Mouse (Mus musculus) hindbrain, embryonic 10.5 days (tissue): Measurements from ENCODE around the gene Cd300lg. TPM values are rescaled to one million over a fixed set of nuclear protein-coding genes. Genes with fewer than 3 reads are reported as not detected.

Experiments used
- DNase-seq: peaks from one replicate; pipeline ENCODE4 v3.0.0-alpha.2; 2017; ENCODE audit warnings: low spot score
- H3K27ac ChIP-seq: fragments of 300-500 bp; sonication (generic); 2 replicates; pipeline ENCODE4 v1.5.1; 2016; ENCODE audit warnings: mild to moderate bottlenecking, moderate library complexity
- H3K27me3 ChIP-seq: fragments of 300-500 bp; sonication (generic); 2 replicates; pipeline ENCODE4 v1.6.1; 2016; ENCODE audit warnings: mild to moderate bottlenecking; ENCODE audit not compliant: poor library complexity, insufficient read depth, severe bottlenecking
- H3K36me3 ChIP-seq: fragments of 300-500 bp; sonication (generic); 2 replicates; pipeline ENCODE4 v1.6.1; 2016; ENCODE audit warnings: mild to moderate bottlenecking, moderate library complexity
- H3K4me1 ChIP-seq: fragments of 300-500 bp; sonication (generic); replicated peaks from 2 replicates; pipeline ENCODE4 v1.6.1; 2016; ENCODE audit warnings: mild to moderate bottlenecking
- H3K4me3 ChIP-seq: fragments of 300-500 bp; sonication (generic); 2 replicates; pipeline ENCODE4 v1.5.1; 2016; ENCODE audit warnings: mild to moderate bottlenecking, moderate library complexity
- H3K9me3 ChIP-seq: fragments of 300-500 bp; sonication (generic); 2 replicates; pipeline ENCODE4 v1.6.1; 2016; ENCODE audit warnings: mild to moderate bottlenecking, moderate library complexity
- WGBS: fragments of 180-500 bp; shearing (Covaris S2); methylation state at CpG from one replicate; pipeline ENCODE4 v1.1.7; 2016; 5-methylcytosine and 5-hydroxymethylcytosine counted together
- polyA plus RNA-seq: library from polyadenylated mRNA; unstranded; fragments of >200 nt; fragmentation: Nextera tagmentation; extraction: Ambion mirVana; gene quantifications from 2 replicates; pipeline ENCODE4 v1.2.1, GENCODE M21; 2016

The Cd300lg gene
- polyA plus RNA-seq, 1 experiment from 2014 or later: 0.35 TPM

DNA sequence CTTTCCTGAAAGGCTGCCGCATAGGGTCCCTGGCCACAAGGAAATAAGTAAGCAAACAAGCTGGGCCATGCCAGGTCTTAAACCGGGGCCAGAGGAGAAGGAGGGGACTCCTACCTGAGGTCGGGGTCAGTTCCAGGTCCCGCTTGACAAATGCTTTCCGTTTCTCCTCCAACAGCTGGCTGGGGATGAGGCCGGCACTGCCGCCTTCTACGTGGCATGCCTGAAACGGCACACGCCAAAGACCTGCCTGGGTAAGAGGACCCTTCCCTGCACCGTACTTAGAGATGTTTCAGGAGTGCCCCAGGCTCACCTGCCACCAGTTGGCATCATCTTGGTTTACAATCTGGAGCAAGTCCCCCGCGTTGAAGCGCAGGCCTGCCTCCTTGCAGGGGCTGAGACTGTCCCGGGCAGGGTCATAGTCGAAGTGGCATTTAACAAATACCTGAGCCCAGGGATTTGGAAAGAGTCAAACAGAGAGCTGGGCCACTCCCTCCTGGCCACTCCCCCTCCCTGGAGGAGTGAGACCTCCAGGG, 20.7 kb downstream of the Cd300lg start:
- Histone ChIP-seq H3K27ac (no peak overlapping the region), H3K4me3 (peak overlapping the region; percentile 58), H3K36me3 (peaks cover 22% of the 10 kb centered on the region; the same call in 1 of the 2 replicates), H3K27me3 (peaks cover 41% of the 10 kb centered on the region), H3K9me3 (no peaks in the 10 kb centered on the region), H3K4me1 (peaks cover 11% of the 10 kb centered on the region)
- 22% methylated on average over 16 of the region's 16 CpGs for WGBS
- no peak for DNase-seq

DNA sequence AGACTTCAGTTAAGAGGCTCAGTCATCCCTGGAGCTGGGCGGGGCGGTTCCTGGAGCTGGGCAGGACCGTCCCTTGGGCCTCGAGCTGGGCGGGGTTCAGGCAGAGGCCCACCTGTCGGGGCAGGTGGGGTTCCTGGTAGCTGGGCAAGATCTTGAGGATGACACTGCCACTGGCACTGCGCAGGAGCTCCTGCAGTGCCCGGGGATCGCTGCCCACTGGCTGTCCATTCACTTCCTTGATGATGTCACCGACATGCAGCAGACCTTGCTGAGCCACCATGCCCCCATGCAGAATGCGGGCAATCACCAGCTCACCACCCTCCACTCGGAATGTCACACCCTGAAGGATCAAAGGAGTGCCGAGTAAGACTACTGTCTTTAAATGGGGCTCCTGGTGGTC, 21.8 kb downstream of the Cd300lg start:
- 80% methylated on average over 13 of the region's 13 CpGs for WGBS
- DNase-seq: no peak
- Histone ChIP-seq H3K27ac (no peak overlapping the region), H3K36me3 (peaks cover 22% of the 10 kb centered on the region; the same call in 1 of the 2 replicates), H3K4me3 (no peak overlapping the region), H3K9me3 (no peaks in the 10 kb centered on the region), H3K27me3 (peaks cover 39% of the 10 kb centered on the region), H3K4me1 (peaks cover 11% of the 10 kb centered on the region)

DNA sequence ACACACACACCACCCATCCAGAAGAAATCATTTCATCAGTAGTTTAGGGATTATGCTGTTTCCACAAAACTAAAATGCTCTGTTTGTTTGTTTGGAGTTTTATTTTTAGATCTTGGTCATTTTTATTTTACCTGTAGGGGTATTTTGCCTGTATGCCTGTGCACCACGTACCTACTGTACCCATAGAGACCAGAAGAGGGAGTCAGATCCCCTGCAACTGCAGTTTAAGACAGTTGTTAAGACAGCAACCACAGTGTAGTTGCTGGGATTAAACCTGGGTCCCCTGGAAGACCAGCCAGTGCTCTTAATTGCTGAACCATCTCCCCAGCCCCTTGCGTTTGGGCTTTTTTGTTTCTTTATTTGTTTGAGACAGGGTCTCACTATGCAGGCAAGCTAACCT, 27.7 kb downstream of the Cd300lg start:
- H3K27ac ChIP-seq: no peak overlapping the region
- no peaks in the 10 kb centered on the region for H3K9me3 ChIP-seq
- 32% methylated on average over 2 of the region's 2 CpGs for WGBS
- peaks cover 29% of the 10 kb centered on the region for H3K27me3 ChIP-seq
- no peak overlapping the region for H3K4me3 ChIP-seq
- H3K4me1 ChIP-seq: peaks cover 26% of the 10 kb centered on the region
- no peaks in the 10 kb centered on the region for H3K36me3 ChIP-seq
- no peak for DNase-seq

DNA sequence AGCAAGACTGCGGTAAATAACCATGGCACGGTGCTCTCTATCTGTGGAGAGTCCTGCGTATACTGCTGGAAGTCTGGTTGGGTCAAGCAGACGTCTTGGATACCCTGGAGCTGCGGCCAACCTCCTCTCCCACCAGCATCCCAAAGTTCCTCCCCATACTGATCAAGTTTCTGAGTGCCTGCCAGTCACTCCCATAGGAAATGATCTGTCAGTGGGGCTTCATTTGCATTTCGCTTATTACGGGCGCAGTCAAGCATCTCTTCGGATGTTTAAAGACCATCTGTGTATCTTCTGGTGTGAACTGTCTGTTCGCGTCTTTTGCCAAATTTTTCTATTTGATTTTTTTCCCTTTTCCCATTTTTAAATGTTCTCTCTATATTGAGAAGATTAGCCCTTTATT, 28.3 kb downstream of the Cd300lg start:
- H3K4me3 ChIP-seq: no peak overlapping the region
- no peak for DNase-seq
- 41% methylated on average over 11 of the region's 11 CpGs for WGBS
- peaks cover 29% of the 10 kb centered on the region for H3K4me1 ChIP-seq
- H3K9me3 ChIP-seq: no peaks in the 10 kb centered on the region
- H3K27ac ChIP-seq: no peak overlapping the region
- 0 out of 2 replicates have a peak, but pooled peaks cover 5% of the 10 kb centered on the region for H3K36me3 ChIP-seq
- peaks cover 28% of the 10 kb centered on the region for H3K27me3 ChIP-seq

DNA sequence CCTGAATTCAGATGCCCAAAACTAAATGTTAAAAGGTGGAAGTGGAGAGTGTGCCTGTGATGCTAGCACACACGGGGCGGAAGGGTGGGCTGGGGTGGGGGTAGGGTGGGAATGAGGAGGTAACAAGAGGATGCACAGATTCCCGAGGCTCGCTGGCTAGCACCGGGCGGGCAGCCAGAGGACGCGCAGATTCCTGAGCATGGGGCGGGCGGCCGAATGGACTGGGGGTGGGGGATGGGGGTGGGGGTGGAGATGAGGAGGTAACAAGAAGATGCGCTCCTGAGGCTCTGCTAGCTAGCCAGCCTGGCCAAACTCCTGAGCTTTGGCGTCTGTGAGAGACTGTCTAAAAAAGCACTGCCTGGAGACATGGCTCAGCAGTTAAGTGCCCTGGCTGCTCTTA, 29.1 kb downstream of the Cd300lg start:
- H3K36me3 ChIP-seq: 0 out of 2 replicates have a peak, but pooled peaks cover 5% of the 10 kb centered on the region
- no peak overlapping the region for H3K27ac ChIP-seq
- peaks cover 29% of the 10 kb centered on the region for H3K27me3 ChIP-seq
- DNase-seq: no peak
- WGBS: 2% methylated on average over 13 of the region's 13 CpGs
- H3K4me3 ChIP-seq: peak overlapping the region; percentile 34; the same call in 1 of the 2 replicates
- H3K4me1 ChIP-seq: peaks cover 29% of the 10 kb centered on the region
- H3K9me3 ChIP-seq: no peaks in the 10 kb centered on the region

DNA sequence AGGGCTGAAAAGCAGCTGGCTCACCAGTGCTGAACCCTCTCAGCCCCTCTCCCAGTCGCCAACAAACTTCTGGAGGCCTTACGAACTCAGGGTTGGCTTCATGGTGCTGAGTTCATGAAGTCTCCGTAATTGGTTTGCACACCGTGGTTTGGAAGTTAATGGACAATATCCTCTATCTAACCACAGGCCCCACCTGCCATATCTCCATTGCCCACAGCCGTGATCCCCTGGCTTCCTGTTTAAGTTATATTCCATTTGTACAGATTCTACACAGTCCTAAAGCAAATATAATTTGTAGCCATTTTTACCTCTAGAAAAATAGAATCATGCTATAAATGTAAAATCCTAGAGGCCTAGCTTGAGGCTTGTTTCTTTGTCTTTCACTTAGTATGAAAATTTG, 31.4 kb downstream of the Cd300lg start:
- WGBS: 83% methylated on average over 5 of the region's 5 CpGs
- Histone ChIP-seq H3K36me3 (peaks cover 17% of the 10 kb centered on the region; the same call in 1 of the 2 replicates), H3K27me3 (peaks cover 29% of the 10 kb centered on the region), H3K27ac (no peak overlapping the region), H3K9me3 (no peaks in the 10 kb centered on the region), H3K4me1 (peaks cover 29% of the 10 kb centered on the region), H3K4me3 (no peak overlapping the region)
- no peak for DNase-seq

DNA sequence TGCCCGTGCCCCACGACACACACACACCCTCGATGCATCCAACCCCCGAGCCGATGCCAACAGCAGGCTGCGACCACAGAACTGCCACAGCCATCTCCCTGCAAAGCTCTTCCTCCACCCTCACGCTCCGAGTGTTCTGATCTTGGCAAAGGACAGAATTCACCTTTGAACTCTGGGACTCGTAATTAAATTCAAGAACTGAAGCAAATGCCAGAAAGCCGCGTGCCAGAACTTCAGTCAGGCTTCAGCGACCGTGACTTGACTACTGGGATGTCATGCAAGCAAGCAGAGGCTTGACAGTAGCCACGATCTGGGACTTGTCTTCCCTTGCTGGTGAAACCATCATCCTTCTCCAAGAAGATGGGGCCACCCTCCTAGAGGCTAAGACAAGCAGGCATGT, 32.4 kb downstream of the Cd300lg start:
- Histone ChIP-seq H3K9me3 (no peaks in the 10 kb centered on the region), H3K4me1 (peaks cover 29% of the 10 kb centered on the region), H3K27ac (no peak overlapping the region), H3K36me3 (peaks cover 24% of the 10 kb centered on the region; the same call in 1 of the 2 replicates), H3K27me3 (peaks cover 23% of the 10 kb centered on the region; the same call in 1 of the 2 replicates), H3K4me3 (no peak overlapping the region)
- 70% methylated on average over 14 of the region's 14 CpGs for WGBS
- DNase-seq: no peak

DNA sequence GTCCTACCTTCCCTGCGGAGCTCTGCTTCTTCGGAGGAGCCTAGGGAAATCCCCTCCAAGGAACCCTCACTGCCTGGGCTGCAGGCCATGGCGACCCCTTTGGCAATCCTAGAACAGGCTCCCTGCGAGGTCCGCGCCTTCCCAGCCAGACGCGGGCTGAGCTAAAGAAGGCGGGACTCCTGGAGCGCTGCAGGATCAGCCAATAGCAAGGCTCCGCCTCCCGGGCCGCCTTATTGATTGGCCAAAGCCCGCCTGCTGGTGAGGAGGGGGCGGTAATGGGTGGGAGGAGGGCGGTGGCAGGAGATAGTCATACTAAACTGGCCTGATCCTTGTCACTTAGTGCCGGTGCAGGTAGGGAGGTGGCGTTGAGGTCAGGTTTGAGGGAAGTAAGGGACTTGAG, 41.0 kb downstream of the Cd300lg start:
- DNase-seq: peak; percentile 88
- Histone ChIP-seq H3K27ac (peak overlapping the region; percentile 72), H3K4me3 (peak overlapping the region; percentile 51), H3K27me3 (peaks cover 28% of the 10 kb centered on the region), H3K4me1 (peaks cover 52% of the 10 kb centered on the region), H3K36me3 (peaks cover 35% of the 10 kb centered on the region), H3K9me3 (no peaks in the 10 kb centered on the region; the same call in 1 of the 2 replicates)
- under 1% methylated on average over 18 of the region's 18 CpGs for WGBS

DNA sequence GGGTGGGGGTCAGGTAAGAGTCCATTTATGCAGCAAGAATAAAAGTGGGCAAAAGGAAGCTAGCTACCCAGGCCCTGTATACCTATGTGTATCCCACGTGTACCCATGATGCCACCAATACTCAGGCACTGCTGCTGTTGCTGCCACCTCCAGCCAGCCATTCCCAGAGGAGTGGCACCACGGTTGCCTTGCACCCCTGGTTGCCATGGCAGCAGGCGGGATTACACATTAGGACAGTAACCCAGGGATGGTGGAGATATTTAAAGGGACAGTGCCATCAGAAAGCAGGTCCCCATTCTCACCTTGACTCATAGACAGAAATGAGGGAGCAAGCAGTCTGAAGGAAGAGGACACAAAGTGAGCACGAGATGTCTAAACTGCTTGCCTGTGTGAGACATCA, 41.9 kb downstream of the Cd300lg start:
- Histone ChIP-seq H3K4me1 (peaks cover 59% of the 10 kb centered on the region), H3K27me3 (peaks cover 28% of the 10 kb centered on the region), H3K9me3 (no peaks in the 10 kb centered on the region; the same call in 1 of the 2 replicates), H3K27ac (no peak overlapping the region), H3K36me3 (peaks cover 27% of the 10 kb centered on the region), H3K4me3 (no peak overlapping the region)
- no peak for DNase-seq
- 56% methylated on average over 4 of the region's 4 CpGs for WGBS

DNA sequence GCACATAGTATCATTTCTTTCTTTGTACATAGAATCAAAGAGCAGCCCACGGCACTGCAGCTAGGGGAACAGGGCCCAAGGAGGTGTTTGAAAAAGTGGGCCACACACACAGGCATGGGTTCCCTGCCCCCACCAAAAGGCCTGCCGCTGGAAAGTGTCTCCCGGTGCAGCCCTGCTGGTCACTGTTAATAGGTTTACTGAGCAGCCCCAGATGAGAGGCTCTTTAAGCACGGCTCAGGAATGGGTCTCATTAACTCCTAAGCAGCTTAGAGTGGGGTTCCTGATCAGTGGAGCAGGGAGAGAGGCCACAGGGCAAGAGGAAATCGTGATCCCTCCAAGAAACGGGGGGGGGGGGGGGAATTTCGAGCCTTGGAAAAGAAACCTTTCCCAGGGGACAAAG, 42.9 kb downstream of the Cd300lg start:
- Histone ChIP-seq H3K4me1 (peaks cover 69% of the 10 kb centered on the region), H3K9me3 (no peaks in the 10 kb centered on the region; the same call in 1 of the 2 replicates), H3K4me3 (no peak overlapping the region), H3K36me3 (peaks cover 24% of the 10 kb centered on the region), H3K27me3 (peaks cover 25% of the 10 kb centered on the region), H3K27ac (no peak overlapping the region)
- DNase-seq: no peak
- 56% methylated on average over 7 of the region's 7 CpGs for whole genome bisulfite sequencing

DNA sequence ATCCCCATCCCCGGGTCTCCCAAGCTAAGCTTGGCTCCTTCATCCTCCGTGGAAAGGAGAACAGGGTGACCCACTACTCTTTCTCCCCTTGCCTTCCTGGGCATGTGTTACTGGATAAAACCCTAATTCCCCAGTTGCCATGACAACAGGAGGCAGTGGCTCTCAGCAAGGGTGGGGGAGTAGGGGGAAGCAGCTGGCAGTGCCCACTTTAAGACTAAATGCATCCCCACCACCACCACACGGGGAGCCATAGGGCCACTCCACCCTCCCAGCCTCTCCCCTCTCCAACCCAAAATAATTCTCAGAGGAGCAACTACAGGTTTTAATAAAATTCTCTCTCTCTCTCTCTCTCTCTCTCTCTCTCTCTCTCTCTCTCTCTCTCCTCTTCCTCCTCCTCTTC, 45.0 kb downstream of the Cd300lg start:
- H3K9me3 ChIP-seq: no peaks in the 10 kb centered on the region; the same call in 1 of the 2 replicates
- peaks cover 13% of the 10 kb centered on the region for H3K36me3 ChIP-seq
- 23% methylated on average over 3 of the region's 3 CpGs for WGBS
- H3K27ac ChIP-seq: peak overlapping the region; percentile 95
- peaks cover 9% of the 10 kb centered on the region for H3K27me3 ChIP-seq
- peak; percentile 33 for DNase-seq
- peaks cover 72% of the 10 kb centered on the region for H3K4me1 ChIP-seq
- H3K4me3 ChIP-seq: peak overlapping the region; percentile 80

DNA sequence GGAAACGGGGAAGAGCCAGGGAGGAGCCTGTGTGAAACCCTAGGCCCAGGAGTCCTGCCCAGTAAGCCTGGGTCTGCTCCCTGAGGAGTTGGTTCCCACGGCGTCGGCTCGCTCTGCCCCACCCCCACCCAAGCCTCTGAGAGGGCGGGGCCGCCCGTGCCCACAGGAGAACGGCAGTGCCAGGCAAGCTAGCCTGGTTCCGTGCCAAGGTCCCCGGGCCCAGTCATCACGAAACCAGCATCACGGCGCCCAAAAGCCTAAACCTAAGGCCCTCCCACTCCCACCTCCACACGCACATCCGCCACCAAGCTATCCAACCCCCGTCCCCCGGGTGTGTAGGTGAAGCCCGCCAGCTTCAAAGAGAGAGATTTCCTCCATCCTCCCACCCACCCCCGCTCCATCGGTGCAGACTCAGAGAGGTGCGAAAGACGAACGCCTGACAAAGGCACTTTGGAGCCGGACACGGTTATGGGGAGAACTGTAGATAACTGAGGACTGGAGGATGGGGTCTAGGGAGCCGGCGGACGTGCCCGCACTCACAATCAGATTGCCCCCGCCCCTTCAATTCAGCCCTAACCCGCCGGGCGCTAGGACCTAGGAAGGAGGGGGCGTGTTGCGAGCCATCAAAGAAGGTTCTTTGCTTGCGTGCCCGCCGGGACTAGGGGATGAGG, 45.9 kb downstream of the Cd300lg start:
- H3K9me3 ChIP-seq: no peaks in the 10 kb centered on the region; the same call in 1 of the 2 replicates
- peaks cover 5% of the 10 kb centered on the region for H3K27me3 ChIP-seq
- peaks cover 13% of the 10 kb centered on the region for H3K36me3 ChIP-seq
- peaks cover 63% of the 10 kb centered on the region for H3K4me1 ChIP-seq
- DNase-seq: peak; percentile 94
- under 1% methylated on average over 39 of the region's 39 CpGs for WGBS
- H3K27ac ChIP-seq: peak overlapping the region; percentile 95
- peak overlapping the region; percentile 80 for H3K4me3 ChIP-seq
